Mouse (Mus musculus) erythroblast, embryonic 14.5 days (primary cell): ENCODE data around the gene Pik3cb.

Experiments used
- GATA1 ChIP-seq: IDR thresholded peaks from 2 replicates; pipeline ENCODE4 v1.6.1; 2012; ENCODE audit warnings: low read length, inconsistent platforms, mixed read lengths
- TAL1 ChIP-seq: IDR thresholded peaks from 3 replicates; pipeline ENCODE4 v1.6.1; 2012; ENCODE audit warnings: low read length, inconsistent platforms, mixed read lengths

DNA sequence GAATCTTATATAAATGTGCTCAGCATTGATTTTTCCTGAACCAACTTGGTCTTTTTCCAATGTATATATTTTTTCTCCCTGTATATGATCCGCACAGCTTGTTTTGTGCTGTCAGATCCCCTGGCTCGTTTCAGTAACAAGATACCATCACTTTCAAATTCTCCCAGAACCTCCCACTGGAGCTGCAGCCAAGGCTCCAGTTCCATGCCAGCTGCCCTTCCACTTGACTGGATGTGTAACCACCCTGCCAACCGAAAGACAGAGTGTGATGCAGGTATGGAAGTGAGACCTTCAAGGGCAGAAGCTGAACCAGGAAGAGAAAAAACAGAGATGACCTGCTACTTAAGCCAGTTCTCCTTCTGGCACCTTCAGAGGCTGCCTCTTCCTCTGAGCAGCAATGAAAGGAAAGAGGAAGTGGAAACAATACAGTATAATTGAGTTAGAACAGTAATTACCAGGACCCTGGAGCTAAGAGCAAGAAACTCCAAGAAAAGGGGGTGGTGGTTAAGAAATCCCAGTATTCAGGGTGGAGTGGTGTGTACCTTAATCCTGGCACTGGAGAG is 24.3 kb upstream of the Pik3cb start:
- TF ChIP-seq GATA1 (no peak), TAL1 (no peak)
